Mouse (Mus musculus): ENCODE measurements around the gene Gm1043. TPM values are rescaled to one million over a fixed set of nuclear protein-coding genes. Genes with fewer than 3 reads are reported as not detected.

Gm1043 gene
- polyA plus RNA-seq, 1 experiment from 2014 or later, result not detected

DNA sequence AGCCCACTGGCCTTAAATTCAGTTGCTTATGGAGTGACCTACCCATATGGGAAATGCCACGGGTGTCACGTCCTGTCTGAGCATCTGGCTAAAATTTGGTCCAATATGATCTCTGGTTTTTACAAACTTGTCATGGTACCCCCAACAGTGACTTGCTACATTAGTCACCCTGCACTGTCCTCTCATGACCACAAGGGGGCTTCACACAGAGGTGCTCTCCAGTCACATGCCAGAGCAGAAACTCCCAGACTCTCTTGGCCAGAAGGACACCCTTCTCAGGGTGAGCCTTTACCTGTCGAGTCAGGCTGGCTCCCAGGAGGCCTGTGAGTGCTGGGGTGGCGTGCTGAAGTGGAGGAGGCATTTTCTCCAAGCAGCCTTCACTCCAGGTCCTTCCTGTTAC is 33.1 kb downstream of the Gm1043 start:
- H3K4me3 ChIP-seq (replicated peaks), result no peak overlapping the region
- no peaks in the 10 kb centered on the region for H3K27me3 ChIP-seq
- no peak for ATAC-seq (ENCODE audit: insufficient number of reproducible peaks, insufficient read depth, low FRiP score, low TSS enrichment, low read depth)
- peaks cover 4% of the 10 kb centered on the region; the same call in 1 of the 2 replicates for H3K4me1 ChIP-seq (replicated peaks)
- no peak overlapping the region for H3K4me2 ChIP-seq
- no peak overlapping the region for H3K9ac ChIP-seq (replicated peaks)
- WGBS, result 41% methylated on average over 4 of the region's 4 CpGs
- no peaks in the 10 kb centered on the region for H3K36me3 ChIP-seq
- H3K27ac ChIP-seq, result no peak overlapping the region
- no peaks in the 10 kb centered on the region for H3K9me3 ChIP-seq

DNA sequence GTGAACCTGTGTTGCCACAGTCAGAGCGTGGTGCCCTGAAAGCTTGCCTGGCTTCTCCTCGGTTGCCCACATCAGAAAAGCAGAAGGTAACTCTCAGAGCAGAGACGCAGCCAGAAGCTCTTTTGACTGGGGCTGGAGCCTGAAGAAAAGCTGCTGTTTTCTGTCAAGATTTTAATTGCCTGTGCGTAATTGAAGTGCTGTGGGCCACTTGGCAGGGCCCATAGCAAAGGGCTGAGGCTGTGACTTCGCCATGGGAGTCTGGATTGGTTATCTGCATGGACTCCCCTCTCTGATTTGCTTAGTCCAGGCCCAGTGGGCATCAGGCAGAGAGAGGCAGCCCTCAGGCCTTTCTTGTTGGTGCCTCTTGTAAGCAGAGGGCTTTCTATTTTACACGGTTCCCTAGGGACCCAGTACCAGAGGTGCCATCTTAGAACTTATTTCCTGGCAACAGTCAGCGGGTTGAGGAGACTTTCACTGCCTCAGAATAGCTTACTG is 36.1 kb downstream of the Gm1043 start:
- no peaks in the 10 kb centered on the region for H3K36me3 ChIP-seq
- no peak overlapping the region for H3K27ac ChIP-seq
- no peak overlapping the region for H3K4me2 ChIP-seq
- H3K4me1 ChIP-seq (replicated peaks), result peaks cover 4% of the 10 kb centered on the region; the same call in 1 of the 2 replicates
- peaks cover 7% of the 10 kb centered on the region; the same call in 1 of the 2 replicates for H3K27me3 ChIP-seq
- ATAC-seq (ENCODE audit: insufficient number of reproducible peaks, insufficient read depth, low FRiP score, low TSS enrichment, low read depth), result no peak
- WGBS, result 65% methylated on average over 7 of the region's 7 CpGs
- H3K4me3 ChIP-seq (replicated peaks), result no peak overlapping the region
- H3K9me3 ChIP-seq, result no peaks in the 10 kb centered on the region
- H3K9ac ChIP-seq (replicated peaks), result no peak overlapping the region

DNA sequence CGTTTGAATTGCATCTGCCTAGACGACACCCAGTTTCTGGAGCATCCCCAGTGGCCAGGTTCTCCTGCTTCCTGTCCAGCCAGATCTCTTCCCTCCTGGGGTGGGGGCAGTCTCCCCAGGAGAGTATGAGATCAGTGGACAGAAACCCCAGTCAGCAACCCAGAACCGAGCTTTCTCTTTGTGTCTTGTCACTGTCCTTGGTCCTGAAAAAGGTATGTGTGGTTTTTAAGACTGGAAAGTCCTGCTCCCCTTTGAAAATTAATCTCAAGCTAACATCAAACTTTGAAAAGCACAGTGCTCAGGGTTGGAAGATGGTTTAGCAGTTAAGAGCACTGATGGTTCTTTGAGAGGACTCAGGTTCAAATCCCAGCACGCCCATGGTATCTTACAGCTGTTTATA is 46.7 kb downstream of the Gm1043 start:
- Histone ChIP-seq H3K4me2 (no peak overlapping the region), H3K27ac (no peak overlapping the region), H3K9me3 (no peaks in the 10 kb centered on the region), H3K9ac (replicated peaks) (no peak overlapping the region), H3K4me3 (replicated peaks) (no peak overlapping the region), H3K27me3 (no peaks in the 10 kb centered on the region), H3K36me3 (no peaks in the 10 kb centered on the region), H3K4me1 (replicated peaks) (no peaks in the 10 kb centered on the region)
- 54% methylated on average over 4 of the region's 4 CpGs for WGBS
- no peak for ATAC-seq (ENCODE audit: insufficient number of reproducible peaks, insufficient read depth, low FRiP score, low TSS enrichment, low read depth)

DNA sequence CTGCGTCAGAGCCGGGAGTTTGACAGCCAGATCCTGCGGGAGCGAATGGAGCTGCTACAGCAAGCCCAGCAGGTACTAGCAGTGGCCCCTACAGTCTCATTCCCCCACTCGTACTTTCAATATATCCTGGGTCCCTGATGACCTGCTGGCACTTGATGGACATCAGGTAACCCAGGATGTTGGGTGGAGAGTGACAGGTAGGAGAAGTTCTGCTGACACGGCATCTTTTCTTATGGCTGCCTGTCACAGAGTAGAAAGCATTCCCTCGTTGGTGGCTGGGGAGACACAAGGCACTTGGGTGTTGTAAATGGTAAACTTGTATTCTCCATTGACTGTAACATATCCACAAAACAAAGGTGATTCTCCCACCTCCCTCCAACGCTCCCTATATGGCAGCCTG is 56.6 kb downstream of the Gm1043 start:
- H3K27me3 ChIP-seq, result 0 out of 2 replicates have a peak, but pooled peaks cover 5% of the 10 kb centered on the region
- no peaks in the 10 kb centered on the region for H3K9me3 ChIP-seq
- no peaks in the 10 kb centered on the region for H3K4me1 ChIP-seq (replicated peaks)
- H3K27ac ChIP-seq, result no peak overlapping the region
- WGBS, result 69% methylated on average over 8 of the region's 8 CpGs
- no peak overlapping the region for H3K4me2 ChIP-seq
- no peaks in the 10 kb centered on the region for H3K36me3 ChIP-seq
- no peak for ATAC-seq (ENCODE audit: insufficient number of reproducible peaks, insufficient read depth, low FRiP score, low TSS enrichment, low read depth)
- no peak overlapping the region for H3K9ac ChIP-seq (replicated peaks)
- no peak overlapping the region for H3K4me3 ChIP-seq (replicated peaks)

GRCm38 (mm10) chr5:37147536-37147935 is 62.4 kb downstream of the Gm1043 start:
- H3K9me3 ChIP-seq, result no peaks in the 10 kb centered on the region
- no peak overlapping the region for H3K4me2 ChIP-seq
- 17% methylated on average over 4 of the region's 4 CpGs for WGBS
- no peak overlapping the region for H3K27ac ChIP-seq
- no peak overlapping the region for H3K4me3 ChIP-seq (replicated peaks)
- peaks cover 3% of the 10 kb centered on the region; the same call in 1 of the 2 replicates for H3K27me3 ChIP-seq
- H3K36me3 ChIP-seq, result no peaks in the 10 kb centered on the region
- no peaks in the 10 kb centered on the region for H3K4me1 ChIP-seq (replicated peaks)
- no peak for ATAC-seq (ENCODE audit: insufficient number of reproducible peaks, insufficient read depth, low FRiP score, low TSS enrichment, low read depth)
- no peak overlapping the region for H3K9ac ChIP-seq (replicated peaks)

DNA sequence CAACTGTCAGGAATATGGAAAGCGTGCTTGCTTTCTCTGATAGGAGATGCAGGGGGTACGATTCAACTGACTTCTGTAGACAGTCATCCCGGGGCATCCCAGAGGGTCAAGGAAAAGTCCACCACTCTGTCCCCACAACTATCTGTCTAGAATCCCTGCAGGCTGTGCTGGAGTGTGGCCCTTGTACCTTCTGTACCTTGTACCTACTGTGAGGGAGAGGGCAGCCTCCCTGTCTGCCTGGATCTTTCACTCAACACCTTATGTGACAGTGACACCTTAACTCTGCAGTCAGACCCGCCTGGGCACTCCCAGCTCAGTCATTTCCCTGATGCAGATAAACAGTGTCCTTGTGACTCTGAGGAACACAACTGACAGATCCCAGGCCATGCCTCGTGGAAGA is 65.5 kb downstream of the Gm1043 start:
- peaks cover 8% of the 10 kb centered on the region; the same call in 1 of the 2 replicates for H3K27me3 ChIP-seq
- no peak overlapping the region for H3K27ac ChIP-seq
- no peak overlapping the region for H3K4me2 ChIP-seq
- no peaks in the 10 kb centered on the region for H3K9me3 ChIP-seq
- H3K36me3 ChIP-seq, result no peaks in the 10 kb centered on the region
- ATAC-seq (ENCODE audit: insufficient number of reproducible peaks, insufficient read depth, low FRiP score, low TSS enrichment, low read depth), result no peak
- 70% methylated on average over 5 of the region's 5 CpGs for WGBS
- H3K4me1 ChIP-seq (replicated peaks), result no peaks in the 10 kb centered on the region
- no peak overlapping the region for H3K4me3 ChIP-seq (replicated peaks)
- H3K9ac ChIP-seq (replicated peaks), result no peak overlapping the region

DNA sequence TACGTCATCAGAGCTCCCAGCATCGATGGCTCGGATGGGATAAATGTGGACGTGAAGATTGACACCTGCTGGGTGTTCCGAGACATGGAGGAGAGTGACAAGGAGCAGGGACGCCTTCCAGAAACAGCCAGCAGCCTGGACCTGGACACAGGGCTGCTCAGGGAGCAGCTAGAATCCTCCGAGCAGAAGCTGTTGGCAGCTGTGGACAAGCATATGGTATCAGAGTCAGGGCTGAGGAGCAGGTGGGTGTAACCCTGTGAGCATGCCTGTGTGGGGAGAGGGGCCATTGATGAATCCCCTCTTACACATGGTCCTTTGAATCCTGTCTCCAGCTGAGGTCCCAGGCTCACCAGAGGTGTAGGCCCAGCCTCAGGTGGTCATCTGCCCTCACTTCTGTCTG is 69.3 kb downstream of the Gm1043 start:
- H3K4me2 ChIP-seq, result no peak overlapping the region
- no peak overlapping the region for H3K4me3 ChIP-seq (replicated peaks)
- 80% methylated on average over 7 of the region's 7 CpGs for WGBS
- ATAC-seq (ENCODE audit: insufficient number of reproducible peaks, insufficient read depth, low FRiP score, low TSS enrichment, low read depth), result no peak
- no peaks in the 10 kb centered on the region for H3K36me3 ChIP-seq
- H3K27me3 ChIP-seq, result peaks cover 28% of the 10 kb centered on the region
- no peaks in the 10 kb centered on the region for H3K4me1 ChIP-seq (replicated peaks)
- no peaks in the 10 kb centered on the region for H3K9me3 ChIP-seq
- no peak overlapping the region for H3K27ac ChIP-seq
- no peak overlapping the region for H3K9ac ChIP-seq (replicated peaks)

DNA sequence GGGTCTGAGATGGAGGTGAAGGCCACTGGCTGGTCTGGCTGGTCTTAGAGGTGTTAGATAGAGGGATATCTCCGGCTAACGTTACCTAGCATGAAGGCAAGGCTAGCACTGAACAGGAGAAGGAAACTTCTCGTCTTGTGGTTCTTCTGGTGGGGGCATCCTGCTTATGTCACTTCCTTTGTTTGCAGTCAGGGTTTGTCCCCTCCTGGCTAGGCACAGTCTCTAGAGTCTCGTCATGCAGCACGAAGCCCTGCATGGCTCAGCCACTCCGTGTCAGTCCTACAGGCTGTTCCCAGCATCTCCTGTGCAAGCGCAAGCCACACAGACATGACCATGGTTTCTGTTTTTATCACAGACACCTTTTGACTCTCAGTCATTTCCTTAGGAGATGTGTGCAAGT is 73.2 kb downstream of the Gm1043 start:
- Histone ChIP-seq H3K4me1 (replicated peaks) (peaks cover 7% of the 10 kb centered on the region), H3K36me3 (no peaks in the 10 kb centered on the region), H3K27me3 (peaks cover 64% of the 10 kb centered on the region), H3K4me2 (no peak overlapping the region), H3K4me3 (replicated peaks) (no peak overlapping the region), H3K27ac (no peak overlapping the region), H3K9ac (replicated peaks) (no peak overlapping the region), H3K9me3 (no peaks in the 10 kb centered on the region)
- ATAC-seq (ENCODE audit: insufficient number of reproducible peaks, insufficient read depth, low FRiP score, low TSS enrichment, low read depth), result no peak
- WGBS, result 79% methylated on average over 7 of the region's 7 CpGs

- peak overlapping the region; percentile 55 for H3K4me2 ChIP-seq
- ATAC-seq (ENCODE audit: insufficient number of reproducible peaks, insufficient read depth, low FRiP score, low TSS enrichment, low read depth), result no peak
- no peaks in the 10 kb centered on the region for H3K9me3 ChIP-seq
- no peak overlapping the region for H3K9ac ChIP-seq (replicated peaks)
- WGBS, result 7% methylated on average over 75 of the region's 75 CpGs
- no peak overlapping the region for H3K27ac ChIP-seq
- H3K4me1 ChIP-seq (replicated peaks), result peaks cover 9% of the 10 kb centered on the region
- H3K4me3 ChIP-seq (replicated peaks), result peak overlapping the region; percentile 39
- peaks cover 91% of the 10 kb centered on the region for H3K27me3 ChIP-seq
- no peaks in the 10 kb centered on the region for H3K36me3 ChIP-seq
Observed at GRCm38 (mm10) chr5:37162871-37163781, 78.0 kb downstream of the Gm1043 start.

DNA sequence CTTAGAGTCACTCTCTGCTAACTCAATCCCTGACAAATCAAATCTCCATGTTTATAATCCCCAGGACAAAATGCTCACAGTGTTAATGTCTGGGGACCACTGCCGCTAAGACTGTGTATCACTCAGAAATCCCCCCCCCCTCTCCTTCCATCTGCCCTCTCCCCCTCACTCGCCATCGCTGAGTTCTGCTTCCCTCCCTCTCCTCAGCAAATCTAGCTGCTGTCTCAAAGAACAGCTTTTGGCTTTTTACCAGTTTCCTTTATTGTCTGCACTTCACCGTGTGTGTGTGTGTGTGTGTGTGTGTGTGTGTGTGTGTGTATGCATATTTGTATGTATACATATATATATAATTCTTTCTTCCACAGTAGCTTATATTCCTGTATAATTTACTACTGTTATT is 91.3 kb downstream of the Gm1043 start:
- no peak overlapping the region for H3K4me3 ChIP-seq (replicated peaks)
- peaks cover 6% of the 10 kb centered on the region for H3K9me3 ChIP-seq
- no peak for ATAC-seq (ENCODE audit: insufficient number of reproducible peaks, insufficient read depth, low FRiP score, low TSS enrichment, low read depth)
- no peaks in the 10 kb centered on the region; the same call in 1 of the 2 replicates for H3K27me3 ChIP-seq
- no peaks in the 10 kb centered on the region; the same call in 1 of the 2 replicates for H3K4me1 ChIP-seq (replicated peaks)
- no peak overlapping the region for H3K4me2 ChIP-seq
- no peak overlapping the region for H3K27ac ChIP-seq
- H3K9ac ChIP-seq (replicated peaks), result no peak overlapping the region
- no peaks in the 10 kb centered on the region for H3K36me3 ChIP-seq
- 66% methylated on average over 4 of the region's 4 CpGs for WGBS

GRCm38 (mm10) chr5:37177061-37177460 is 91.9 kb downstream of the Gm1043 start:
- Histone ChIP-seq H3K9me3 (peaks cover 6% of the 10 kb centered on the region), H3K9ac (replicated peaks) (no peak overlapping the region), H3K4me3 (replicated peaks) (no peak overlapping the region), H3K36me3 (no peaks in the 10 kb centered on the region), H3K27me3 (no peaks in the 10 kb centered on the region; the same call in 1 of the 2 replicates), H3K4me1 (replicated peaks) (no peaks in the 10 kb centered on the region; the same call in 1 of the 2 replicates), H3K4me2 (no peak overlapping the region), H3K27ac (no peak overlapping the region)
- no peak for ATAC-seq (ENCODE audit: insufficient number of reproducible peaks, insufficient read depth, low FRiP score, low TSS enrichment, low read depth)
- WGBS, result 74% methylated on average over 7 of the region's 7 CpGs
